Mouse (Mus musculus): ENCODE measurements at regions not wholly inside any gene's neighbourhood (a gene's known extent, or its start where the extent isn't known, plus 50 kb on each side); places are given as distances from the start of the nearest gene placed in this dataset.

- TF ChIP-seq CTCF (IDR thresholded peaks at IDR 0.05; ENCODE audit: borderline replicate concordance, insufficient read depth, low read length): no peak
- TF ChIP-seq POLR2A (IDR thresholded peaks at IDR 0.05; ENCODE audit: low read depth, low read length): no peak
Measured at GRCm38 (mm10) chrX:77432846-77433810, 77.7 kb upstream of the Tbl1x start.

All from embryonic fibroblast, embryonic 13.5 days (primary cell).